Mouse (Mus musculus) natural killer cell, adult 2 months (primary cell): ENCODE measurements around the gene Kcnd3.
"Not testable (repeated sequence)": the region's sequence is repeated elsewhere in the genome, so short reads cannot be mapped to it uniquely, and the experiment has no call there.

Source experiments
- DNase-seq, 2 experiments: peaks; one replicate each; pipeline ENCODE4 v3.0.0; 2022; ENCODE audit warnings: low spot score in 2 of 2

Kcnd3 gene

DNA sequence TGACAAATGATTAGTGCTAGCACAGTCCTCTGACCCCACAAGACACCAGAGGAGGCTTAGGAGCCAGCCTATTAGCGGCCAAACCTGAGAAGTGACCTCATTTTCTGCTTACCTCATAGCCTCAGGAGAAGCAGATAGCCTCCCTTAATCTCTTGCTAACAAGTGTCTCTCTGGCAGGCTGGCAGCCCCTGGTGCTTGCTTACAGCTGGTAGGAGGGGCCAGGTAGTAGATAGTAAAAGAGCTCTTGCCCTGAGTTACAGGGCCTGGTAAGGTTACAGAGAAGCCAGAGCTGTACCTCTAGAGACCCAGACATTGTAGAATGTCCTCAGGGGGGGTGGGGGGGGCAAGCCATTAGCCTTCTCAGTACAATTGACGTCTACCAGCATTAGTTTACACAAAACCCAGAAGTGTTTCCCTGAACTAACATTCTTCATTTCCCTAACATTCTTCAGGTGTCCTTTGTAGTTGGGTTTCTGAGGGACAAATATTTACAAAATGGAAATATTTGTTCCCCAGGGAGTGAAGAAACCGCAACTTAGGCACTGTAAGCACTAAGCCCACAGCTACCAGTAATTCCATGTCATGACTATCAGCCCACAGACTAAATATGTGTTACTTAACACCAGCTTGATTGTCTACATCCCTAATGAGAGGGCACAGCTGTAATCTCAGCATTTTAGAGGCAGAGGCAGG, 247.3 kb downstream of the Kcnd3 start:
- DNase-seq, result no peak

DNA sequence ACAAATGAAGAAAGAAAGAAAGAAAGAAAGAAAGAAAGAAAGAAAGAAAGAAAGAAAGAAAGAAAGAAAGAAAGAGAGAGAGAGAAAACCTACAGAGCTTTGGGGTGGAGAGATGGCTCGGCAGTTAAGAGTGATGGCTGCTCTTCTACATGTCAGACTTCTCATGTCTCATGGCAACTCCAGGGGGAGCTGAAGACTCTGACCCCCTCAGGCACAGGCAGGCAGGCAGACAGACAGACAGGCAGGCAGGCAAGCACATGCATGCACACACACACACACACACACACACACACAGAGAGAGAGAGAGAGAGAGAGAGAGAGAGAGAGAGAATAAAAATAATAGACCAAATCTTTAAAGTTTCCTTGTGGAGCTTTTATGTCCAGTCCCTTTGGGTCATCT, 248.7 kb downstream of the Kcnd3 start:
- DNase-seq, result not testable (repeated sequence)

DNA sequence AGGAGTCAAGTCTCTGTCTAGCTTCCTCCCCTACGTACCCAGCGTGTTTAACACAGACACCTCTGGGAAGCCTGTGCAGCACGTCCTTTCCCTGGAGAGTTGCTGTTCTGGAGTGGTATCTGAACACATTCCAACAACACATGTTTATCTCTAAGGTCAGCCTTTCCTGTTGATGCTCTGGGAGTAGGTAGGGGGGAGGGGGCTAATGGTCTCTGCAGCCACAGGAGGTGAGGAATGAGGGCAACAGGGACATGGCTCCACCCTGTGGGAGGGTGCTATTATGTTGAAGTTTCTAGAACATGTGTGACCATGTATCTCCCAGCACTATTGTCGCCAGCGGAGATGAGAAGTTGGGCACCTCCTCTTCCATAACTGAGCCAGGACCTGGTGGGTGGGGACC, 249.3 kb downstream of the Kcnd3 start:
- DNase-seq, result no peak

DNA sequence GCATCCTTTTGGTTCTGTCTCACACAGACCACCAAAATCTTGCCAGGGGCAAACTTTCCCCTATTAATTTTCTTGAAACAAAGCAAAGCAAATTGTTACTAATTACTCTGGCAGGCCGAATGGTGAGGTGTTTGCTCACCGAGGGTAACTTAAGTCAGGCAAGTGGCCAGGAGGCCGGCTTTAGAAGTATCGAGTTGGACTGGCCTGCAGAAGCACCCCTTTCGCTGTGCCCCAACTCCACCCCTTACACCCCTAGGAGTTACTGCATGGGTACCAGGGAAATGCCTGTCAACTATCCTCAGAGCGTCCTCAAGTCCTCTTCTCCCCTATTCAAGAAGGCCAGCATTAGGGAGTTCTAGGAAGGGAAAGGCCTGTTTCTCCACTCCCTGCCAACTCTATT, 251.4 kb downstream of the Kcnd3 start:
- DNase-seq, result no peak

DNA sequence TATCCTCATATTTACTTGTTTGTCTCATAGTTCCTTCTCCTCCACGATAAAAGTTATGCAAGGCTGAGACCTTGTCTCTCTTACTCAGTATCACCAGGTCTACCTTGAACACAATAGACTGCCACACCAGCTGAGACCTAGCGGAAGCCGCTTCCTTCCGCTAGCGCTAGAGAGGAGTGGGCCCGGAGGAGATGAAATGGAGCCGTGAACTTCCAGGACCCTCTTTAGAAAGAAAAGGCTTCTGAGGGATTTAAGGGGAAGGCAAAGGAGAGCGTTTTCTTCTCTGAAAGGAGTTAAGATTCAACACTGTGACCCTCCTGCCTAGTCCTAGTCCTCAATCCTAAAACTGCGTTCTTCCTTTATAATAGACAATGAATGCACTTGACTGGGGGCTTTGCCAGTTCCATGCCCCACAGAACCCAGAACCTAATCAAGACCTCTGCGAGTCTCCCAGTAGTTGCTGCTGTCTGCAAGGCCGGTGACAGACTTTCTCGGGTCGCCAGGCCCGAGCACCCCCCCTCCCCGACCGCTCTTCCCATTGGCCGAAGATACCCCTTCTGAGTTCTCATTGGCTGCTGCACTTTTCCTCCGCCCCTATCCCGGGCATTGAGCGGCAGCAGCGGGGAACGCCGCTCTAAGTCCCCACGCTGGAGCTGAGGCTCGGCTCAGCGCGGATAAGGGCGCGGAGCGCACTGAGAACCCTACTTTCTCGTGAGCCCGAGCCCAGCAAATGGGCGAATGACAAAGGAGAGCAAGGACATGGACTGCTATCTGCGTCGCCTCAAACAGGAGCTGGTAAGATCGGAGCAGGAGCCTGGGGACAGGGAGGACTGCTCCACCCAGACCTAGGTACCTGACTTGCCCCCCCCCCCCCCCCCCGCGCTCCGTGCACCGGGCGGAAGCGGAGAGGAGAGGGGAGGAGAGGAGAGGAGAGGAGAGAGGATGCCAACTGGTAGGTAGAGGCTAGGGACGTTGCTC, 252.2 kb downstream of the Kcnd3 start, which contains the start of gene Inka2:
Inka2 (plus strand) TSS at position 569 of the 978 bp plus-strand sequence.
- peak; percentile 39 to 46 for DNase-seq

GRCm38 (mm10) chr3:105705061-105705549, 253.0 kb downstream of the Kcnd3 start:
- DNase-seq, result no peak

DNA sequence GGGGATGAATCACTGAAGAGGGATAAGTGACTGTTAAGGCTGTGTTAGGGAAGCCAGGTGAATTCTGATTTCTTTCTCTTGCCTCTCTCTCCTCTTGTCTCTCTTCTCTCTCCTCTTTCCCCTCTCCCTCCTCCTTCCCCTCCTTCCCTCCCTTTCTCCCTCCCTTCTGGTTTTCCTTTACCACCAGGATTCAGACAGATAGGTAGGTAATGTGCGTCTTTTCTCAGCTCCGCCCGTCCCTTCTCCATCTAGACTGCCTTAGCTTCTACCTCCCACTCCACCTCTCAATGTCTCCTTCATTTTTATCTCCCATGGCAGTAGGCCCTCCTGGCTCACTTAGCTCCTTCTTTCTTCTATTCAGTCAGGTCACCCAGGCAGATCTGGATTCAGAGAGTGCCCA, 253.4 kb downstream of the Kcnd3 start:
- no peak for DNase-seq

DNA sequence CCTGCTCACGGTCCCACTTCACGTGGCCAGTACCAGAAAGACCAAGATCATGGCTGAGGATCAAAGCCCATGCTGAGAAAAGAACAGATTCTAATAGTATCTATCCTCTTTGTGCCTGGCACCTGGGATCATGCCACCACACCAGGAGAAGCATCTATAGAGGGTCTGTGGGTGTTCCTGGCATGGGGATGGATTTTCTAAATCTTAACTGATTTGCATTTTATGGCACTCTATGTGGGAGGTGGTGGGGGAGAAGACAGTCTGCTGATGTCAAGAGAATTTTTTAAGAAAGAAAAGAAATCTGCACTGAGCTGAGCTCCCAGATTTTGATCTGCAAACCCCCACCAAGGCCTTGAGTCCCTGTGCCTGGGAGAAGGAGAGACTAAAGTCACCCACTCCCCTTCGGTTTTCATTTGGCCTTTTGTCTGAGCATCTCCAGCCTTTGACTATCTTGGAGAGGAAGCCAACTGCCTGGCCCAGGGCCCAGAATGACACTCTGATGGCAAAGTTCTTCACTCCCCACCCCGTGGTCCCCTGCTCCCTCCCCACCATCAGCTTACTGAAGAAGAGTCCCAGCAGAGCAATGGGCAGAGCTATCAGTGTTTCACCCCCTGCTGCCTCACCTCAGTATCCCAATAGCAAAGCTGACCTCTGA, 254.4 kb downstream of the Kcnd3 start:
- DNase-seq, result no peak

GRCm38 (mm10) chr3:105707590-105707989, 255.5 kb downstream of the Kcnd3 start:
- no peak for DNase-seq

DNA sequence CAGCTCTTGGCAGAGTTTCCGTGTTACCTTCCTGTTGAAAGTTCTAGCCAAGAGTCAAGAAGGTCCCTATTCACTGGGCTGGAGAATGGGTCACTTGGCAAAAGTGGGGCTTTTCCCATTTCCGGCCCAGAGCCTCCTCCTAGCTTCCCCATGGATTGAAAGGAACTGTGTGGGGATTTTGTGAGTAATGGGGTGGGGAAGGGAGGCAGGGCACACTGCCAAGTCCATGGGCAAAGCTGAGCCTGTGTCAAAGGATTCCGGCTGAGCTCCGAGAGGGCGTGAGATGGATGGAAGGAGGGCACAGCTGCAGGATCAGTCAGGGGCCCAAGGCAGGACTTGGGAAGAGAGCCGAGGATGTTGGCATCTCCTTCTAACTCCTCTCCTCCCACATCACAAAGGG, 258.1 kb downstream of the Kcnd3 start:
- no peak for DNase-seq

- no peak for DNase-seq
Observed at GRCm38 (mm10) chr3:105711741-105712140, 259.6 kb downstream of the Kcnd3 start.

DNA sequence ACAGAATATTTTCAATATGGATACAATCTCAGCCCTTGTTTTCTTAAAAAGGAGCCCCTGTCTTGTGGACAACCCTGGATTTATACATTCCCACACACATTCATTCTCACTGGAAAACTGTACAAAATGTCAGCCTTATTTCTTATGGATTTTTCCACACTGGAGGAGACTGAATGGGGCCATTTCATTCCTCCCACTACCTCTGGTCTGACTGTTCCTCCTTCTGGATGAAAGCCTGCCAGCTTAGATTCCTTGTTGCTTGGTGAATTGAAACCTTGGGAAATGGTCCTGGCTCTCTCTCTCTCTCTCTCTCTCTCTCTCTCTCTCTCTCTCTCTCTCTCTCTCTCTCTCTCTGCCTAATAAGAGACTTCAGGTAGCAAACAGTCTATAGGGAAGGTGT, 260.7 kb downstream of the Kcnd3 start:
- no peak for DNase-seq

- DNase-seq, result no peak
Observed at GRCm38 (mm10) chr3:105714091-105714819, 262.1 kb downstream of the Kcnd3 start.

DNA sequence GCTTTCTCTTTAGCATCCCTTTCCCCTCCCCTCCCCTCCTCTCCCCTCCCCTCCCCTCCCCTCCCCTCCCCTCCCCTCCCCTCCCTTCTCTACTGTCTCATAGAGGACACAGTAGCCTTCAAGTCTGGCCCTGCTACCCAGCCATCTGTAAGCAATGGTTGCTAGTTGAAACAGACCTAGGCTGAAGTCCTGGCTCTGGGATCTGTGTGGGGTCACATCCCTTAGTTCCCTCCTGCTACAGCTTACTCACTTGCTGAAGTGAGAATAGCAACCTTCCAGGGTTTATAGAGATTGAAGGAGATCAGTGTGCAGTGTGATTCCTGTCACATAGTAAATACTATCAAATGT, 262.7 kb downstream of the Kcnd3 start:
- no peak for DNase-seq

GRCm38 (mm10) chr3:105716353-105717000, 264.3 kb downstream of the Kcnd3 start:
- no peak for DNase-seq

- DNase-seq, result no peak
Observed at GRCm38 (mm10) chr3:105717856-105718555, 265.9 kb downstream of the Kcnd3 start.

- DNase-seq, result no peak
Observed at GRCm38 (mm10) chr3:105718746-105719145, 266.6 kb downstream of the Kcnd3 start.

GRCm38 (mm10) chr3:105719979-105720378, 267.8 kb downstream of the Kcnd3 start:
- DNase-seq, result no peak

DNA sequence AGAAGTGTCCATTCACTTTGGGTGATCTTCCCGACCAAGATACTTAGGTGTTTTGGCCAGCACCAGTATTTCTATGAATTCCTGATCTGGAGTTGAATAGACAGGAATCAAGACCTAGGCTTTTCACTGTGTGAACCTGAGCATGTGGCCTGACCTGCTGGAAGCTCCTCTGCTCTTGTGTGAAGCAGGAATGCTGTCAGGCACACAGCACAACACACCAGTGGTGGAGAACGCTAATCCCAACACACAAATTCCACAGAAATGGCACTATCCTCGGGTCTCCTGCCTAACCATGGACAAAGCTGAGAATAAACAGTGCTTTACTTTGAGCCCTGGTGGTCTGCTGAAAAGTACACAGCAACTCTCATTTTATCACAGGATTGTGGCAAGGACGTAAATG, 268.4 kb downstream of the Kcnd3 start:
- DNase-seq, result no peak

DNA sequence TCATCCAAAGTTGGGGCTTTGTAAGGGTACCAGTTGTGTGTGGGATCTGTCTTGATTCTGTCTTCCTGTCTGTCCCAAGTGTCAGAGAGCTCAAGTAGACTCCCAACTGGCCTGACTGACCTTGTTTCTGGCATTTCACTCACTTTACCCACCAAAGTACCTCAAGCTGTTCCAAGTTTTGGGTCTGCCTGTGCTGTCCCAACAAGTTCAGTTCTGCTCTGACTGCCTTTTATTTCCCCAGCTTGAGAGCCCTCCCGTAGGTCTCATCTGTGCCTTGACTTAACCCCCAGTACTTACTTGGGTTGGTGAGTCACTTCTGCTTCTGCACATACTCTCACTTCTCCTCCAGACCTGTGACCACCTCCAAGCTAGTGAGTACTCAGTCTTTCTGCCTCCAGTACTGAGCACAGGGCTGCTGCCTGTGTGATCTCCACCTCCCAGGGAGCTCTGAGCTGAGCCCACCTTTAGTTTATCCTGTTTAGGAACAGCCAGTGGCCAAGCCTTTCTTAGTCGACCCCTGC, 269.6 kb downstream of the Kcnd3 start:
- DNase-seq, result no peak
